Mouse (Mus musculus): ENCODE data around the gene Eri3.

- TF ChIP-seq CTCF (IDR thresholded peaks at IDR 0.05; ENCODE audit: control insufficient read depth, insufficient read depth, low read length) (no peak), POLR2A (IDR thresholded peaks at IDR 0.05; ENCODE audit: borderline replicate concordance, control insufficient read depth, low read depth, low read length) (no peak)
Measured at GRCm38 (mm10) chr4:117539329-117539980, 10.7 kb upstream of the Eri3 start.
